Mouse (Mus musculus) ovary, postnatal 36 days (tissue): ENCODE measurements around the gene Ndufs4.
"Not testable (repeated sequence)": the region's sequence is repeated elsewhere in the genome, so short reads cannot be mapped to it uniquely, and the experiment has no call there.

Experiments
- DNase-seq: peaks from one replicate; pipeline ENCODE4 v3.0.0; 2022; ENCODE audit warnings: low spot score, mixed read lengths

Ndufs4 gene

GRCm38 (mm10) chr13:114343001-114343400 lies 45.1 kb downstream of the Ndufs4 start:
- peak; percentile 65 for DNase-seq

GRCm38 (mm10) chr13:114319835-114320389 lies 68.1 kb downstream of the Ndufs4 start:
- DNase-seq, result no peak

DNA sequence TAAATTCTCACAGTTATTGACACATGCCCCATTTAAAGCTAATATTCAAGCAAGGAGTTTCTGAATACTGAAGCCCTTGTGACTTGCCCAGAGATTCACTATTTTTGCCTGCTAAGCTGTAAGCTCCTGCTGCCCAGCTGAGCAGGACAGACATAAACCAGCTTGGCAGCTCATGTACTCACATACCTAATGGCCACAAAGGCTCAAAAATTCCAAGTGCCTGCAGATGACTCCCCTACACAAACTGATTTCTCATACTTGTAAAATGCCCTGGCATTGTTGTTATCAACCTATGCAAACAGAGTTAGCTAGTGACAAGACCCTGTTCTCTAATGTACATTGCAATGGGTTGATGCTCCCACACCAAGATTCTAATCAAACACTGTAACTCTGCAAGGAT lies 68.9 kb downstream of the Ndufs4 start:
- no peak for DNase-seq

DNA sequence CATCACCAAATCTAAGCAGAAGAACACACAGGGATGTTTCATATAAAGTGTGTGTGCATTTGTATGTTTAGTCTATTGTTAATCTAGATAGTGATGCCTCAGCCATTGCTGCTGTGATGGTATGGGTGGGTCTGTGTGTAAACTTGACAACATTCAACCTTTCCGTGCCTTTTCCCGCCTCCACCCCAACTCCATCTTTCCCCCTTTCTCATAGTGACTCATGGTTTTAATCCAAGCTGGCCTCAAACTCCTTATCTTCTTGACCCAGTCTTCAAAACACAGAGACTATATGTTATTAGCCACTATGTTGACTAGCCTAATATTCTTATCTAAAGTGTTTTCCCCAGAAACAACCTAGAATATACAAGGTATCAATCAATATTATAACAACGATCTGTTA lies 72.7 kb downstream of the Ndufs4 start:
- DNase-seq, result no peak

DNA sequence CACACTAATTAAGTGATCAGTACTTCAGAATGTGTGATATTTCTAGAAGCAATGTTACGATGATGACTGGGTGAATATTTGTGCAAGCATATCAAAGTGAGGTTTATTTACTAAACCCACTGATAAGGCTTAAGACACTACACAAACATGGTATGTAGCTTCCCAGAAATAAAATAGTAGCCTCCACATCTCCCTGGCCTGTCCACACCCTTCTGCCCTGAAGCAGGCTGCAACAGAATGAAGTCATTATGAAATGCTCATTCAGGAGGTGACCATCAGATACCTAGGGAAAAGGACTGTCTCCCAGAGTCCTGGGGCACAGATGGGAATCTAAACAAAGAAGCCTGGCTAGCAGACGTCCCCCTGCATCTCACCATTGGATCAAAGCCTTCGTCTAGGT lies 73.1 kb downstream of the Ndufs4 start:
- DNase-seq, result no peak

GRCm38 (mm10) chr13:114310591-114310990 lies 77.5 kb downstream of the Ndufs4 start:
- no peak for DNase-seq

- no peak for DNase-seq
Observed at GRCm38 (mm10) chr13:114304684-114305083, 83.4 kb downstream of the Ndufs4 start.

GRCm38 (mm10) chr13:114303466-114304175 lies 84.4 kb downstream of the Ndufs4 start:
- DNase-seq, result no peak

DNA sequence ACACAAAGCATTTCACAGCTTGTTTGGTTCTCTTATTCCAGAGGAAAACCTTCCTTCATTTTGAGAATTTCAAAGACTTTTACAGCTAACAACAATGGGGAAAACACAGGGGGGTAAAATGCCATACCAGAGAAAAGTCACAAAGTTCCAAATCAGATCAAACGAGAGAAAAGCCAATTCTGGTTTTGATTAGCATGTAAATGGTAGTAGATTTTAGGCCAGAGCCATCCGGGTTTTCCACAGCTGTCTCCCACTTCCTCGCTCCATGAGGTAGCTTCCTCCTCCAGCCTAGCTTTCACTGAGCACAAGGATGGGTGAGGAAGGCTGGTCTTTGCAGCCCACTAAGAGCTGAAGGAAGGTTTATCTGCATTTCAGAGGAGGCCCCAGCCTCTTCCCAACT lies 90.3 kb downstream of the Ndufs4 start:
- no peak for DNase-seq

- DNase-seq, result no peak
Observed at GRCm38 (mm10) chr13:114296556-114296955, 91.5 kb downstream of the Ndufs4 start.

DNA sequence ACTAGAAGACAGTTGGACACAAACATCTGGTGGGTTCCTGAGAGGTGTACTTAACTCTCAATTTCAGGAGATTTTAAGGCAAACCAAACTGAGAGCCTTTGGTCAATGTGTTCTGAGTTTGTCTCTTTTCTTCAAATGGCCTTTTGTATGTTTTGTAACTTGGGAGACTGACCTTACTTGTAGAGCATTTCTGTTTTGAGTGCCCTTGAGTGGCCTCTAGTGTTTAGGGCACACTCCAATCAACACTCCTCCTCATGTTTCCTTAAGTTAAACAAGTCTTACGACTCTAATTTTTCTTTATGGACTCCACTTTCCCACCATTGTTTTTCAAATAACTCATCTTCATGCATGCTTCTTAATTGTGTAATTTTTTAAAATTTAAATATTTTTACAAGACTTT lies 98.6 kb downstream of the Ndufs4 start:
- DNase-seq, result no peak

GRCm38 (mm10) chr13:114288511-114288910 lies 99.5 kb downstream of the Ndufs4 start:
- DNase-seq, result no peak

- not testable (repeated sequence) for DNase-seq
Observed at GRCm38 (mm10) chr13:114278690-114279089, 109.4 kb downstream of the Ndufs4 start.

GRCm38 (mm10) chr13:114277277-114277676 lies 110.8 kb downstream of the Ndufs4 start:
- DNase-seq, result no peak

DNA sequence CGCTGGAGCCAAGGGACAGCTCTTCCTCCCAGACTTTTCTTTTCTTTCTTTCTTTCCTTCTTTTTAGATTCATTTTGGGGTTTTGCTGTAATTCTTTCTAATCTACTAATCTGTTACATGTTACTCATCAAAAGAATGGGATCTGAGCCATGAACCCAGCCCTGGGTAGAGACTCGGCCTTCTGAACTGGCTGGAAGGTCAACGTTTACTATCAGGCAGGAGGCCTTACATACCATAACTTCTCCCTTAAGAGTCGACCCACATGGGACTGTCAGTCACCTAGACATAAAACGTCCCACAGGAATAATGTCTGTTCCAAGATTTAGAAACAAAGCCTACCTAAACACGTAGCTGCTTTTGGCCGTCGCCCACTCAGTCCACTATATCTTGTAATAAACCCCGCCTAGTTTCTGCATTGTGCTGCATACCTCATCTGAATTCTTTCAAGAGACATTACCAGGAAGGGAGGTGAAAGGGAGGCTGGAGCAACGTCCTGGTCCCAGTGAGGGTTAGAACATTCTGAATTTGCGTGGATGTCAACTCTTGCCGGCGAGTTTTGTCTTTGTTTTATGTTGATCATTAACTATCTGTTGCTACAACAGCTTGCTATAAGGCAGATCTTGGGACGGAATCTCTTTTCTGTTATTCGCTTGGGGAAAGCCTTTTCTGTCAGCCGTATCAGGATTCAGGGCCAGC lies 116.5 kb downstream of the Ndufs4 start:
- DNase-seq, result no peak

DNA sequence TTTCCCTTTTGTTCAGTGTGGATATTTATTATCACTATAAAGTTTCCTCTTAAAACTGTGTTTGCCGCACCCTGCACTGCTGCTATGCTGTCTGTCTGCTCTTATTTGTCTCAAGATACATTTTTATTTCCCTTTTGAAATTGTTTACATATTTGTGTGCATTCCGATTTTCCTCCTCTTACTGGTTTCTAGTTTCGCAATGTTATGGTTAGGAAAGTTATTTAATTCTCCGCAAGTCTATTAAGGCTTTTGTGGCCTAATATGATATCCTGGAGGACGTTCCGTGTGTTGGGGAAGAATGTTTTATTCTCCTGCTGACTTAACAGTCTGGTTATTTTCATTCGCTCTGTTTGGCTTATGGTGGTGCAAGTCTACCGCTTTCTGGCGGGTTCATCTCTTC lies 120.3 kb downstream of the Ndufs4 start:
- no peak for DNase-seq

GRCm38 (mm10) chr13:114260486-114261205 lies 127.4 kb downstream of the Ndufs4 start:
- DNase-seq, result no peak

DNA sequence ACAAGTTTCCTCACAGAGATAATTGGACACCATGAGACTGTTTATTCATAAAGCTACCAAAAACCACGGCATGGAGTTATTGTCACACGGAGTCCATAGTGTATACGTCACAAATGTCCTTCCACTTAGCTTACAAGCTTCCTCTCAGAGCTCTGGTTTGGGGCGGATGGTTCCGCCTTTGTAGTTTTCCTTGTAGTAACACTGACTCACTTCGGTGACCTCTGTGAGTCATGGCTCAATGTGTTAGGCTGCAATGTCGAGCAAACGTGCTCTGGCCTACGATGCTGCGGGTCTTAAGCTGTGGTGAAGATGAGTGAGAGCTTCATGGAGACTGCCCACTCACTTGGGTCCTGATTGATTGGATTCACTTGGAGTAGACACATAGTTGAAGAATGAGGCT lies 133.4 kb downstream of the Ndufs4 start:
- DNase-seq, result no peak
